Mouse (Mus musculus): ENCODE results near the gene Fcer2a. TPM values are rescaled to one million over a fixed set of nuclear protein-coding genes. Genes with fewer than 3 reads are reported as not detected.
A peak's percentile ranks its signal among the peaks of the same experiment; 100 is the strongest.

Gene Fcer2a
- polyA plus RNA-seq, 1 experiment from 2014 or later: not detected

- DNase-seq: peak; percentile 29
- no peaks in the 10 kb centered on the region for H3K36me3 ChIP-seq
- H3K9ac ChIP-seq: no peak overlapping the region
- no peaks in the 10 kb centered on the region for H3K27me3 ChIP-seq
- H3K4me3 ChIP-seq (replicated peaks): no peak overlapping the region
- H3K9me3 ChIP-seq (replicated peaks): no peaks in the 10 kb centered on the region
- no peaks in the 10 kb centered on the region for H3K4me1 ChIP-seq (replicated peaks)
- no peak overlapping the region for H3K4me2 ChIP-seq
- 79% methylated on average over 1 of the region's 1 CpGs for WGBS (ENCODE audit: insufficient replicate concordance)
- no peak for ATAC-seq (ENCODE audit: low read depth)
- H3K27ac ChIP-seq: no peak overlapping the region
Measured at GRCm38 (mm10) chr8:3701491-3701890, 7.5 kb upstream of the Fcer2a start.

- Histone ChIP-seq H3K27ac (no peak overlapping the region), H3K9ac (no peak overlapping the region), H3K4me2 (no peak overlapping the region), H3K36me3 (no peaks in the 10 kb centered on the region), H3K4me3 (replicated peaks) (no peak overlapping the region), H3K9me3 (replicated peaks) (no peaks in the 10 kb centered on the region), H3K27me3 (0 out of 2 replicates have a peak, but pooled peaks cover 6% of the 10 kb centered on the region), H3K4me1 (replicated peaks) (no peaks in the 10 kb centered on the region)
- ATAC-seq (ENCODE audit: low read depth) (no peak), DNase-seq (no peak)
- WGBS (ENCODE audit: insufficient replicate concordance): 43% methylated on average over 3 of the region's 3 CpGs
Measured at GRCm38 (mm10) chr8:3690774-3691173, 3.2 kb downstream of the Fcer2a start.

GRCm38 (mm10) chr8:3687537-3687936 is 6.4 kb downstream of the Fcer2a start:
- H3K36me3 ChIP-seq: no peaks in the 10 kb centered on the region
- H3K9ac ChIP-seq: no peak overlapping the region
- no peak overlapping the region for H3K27ac ChIP-seq
- no peak for ATAC-seq (ENCODE audit: low read depth)
- H3K4me1 ChIP-seq (replicated peaks): no peaks in the 10 kb centered on the region
- WGBS (ENCODE audit: insufficient replicate concordance): 33% methylated on average over 6 of the region's 6 CpGs
- no peak overlapping the region for H3K4me2 ChIP-seq
- 0 out of 2 replicates have a peak, but pooled peaks cover 6% of the 10 kb centered on the region for H3K27me3 ChIP-seq
- no peak overlapping the region for H3K4me3 ChIP-seq (replicated peaks)
- no peaks in the 10 kb centered on the region for H3K9me3 ChIP-seq (replicated peaks)
- no peak for DNase-seq

- no peak overlapping the region for H3K4me2 ChIP-seq
- WGBS (ENCODE audit: insufficient replicate concordance): 49% methylated on average over 5 of the region's 5 CpGs
- H3K36me3 ChIP-seq: peaks cover 12% of the 10 kb centered on the region
- no peaks in the 10 kb centered on the region for H3K9me3 ChIP-seq (replicated peaks)
- DNase-seq (no peak), ATAC-seq (ENCODE audit: low read depth) (no peak)
- H3K27me3 ChIP-seq: 0 out of 2 replicates have a peak, but pooled peaks cover 6% of the 10 kb centered on the region
- H3K4me3 ChIP-seq (replicated peaks): no peak overlapping the region
- no peak overlapping the region for H3K27ac ChIP-seq
- no peaks in the 10 kb centered on the region; the same call in 1 of the 2 replicates for H3K4me1 ChIP-seq (replicated peaks)
- no peak overlapping the region for H3K9ac ChIP-seq
Measured at GRCm38 (mm10) chr8:3685422-3685821, 8.6 kb downstream of the Fcer2a start.

- H3K4me1 ChIP-seq (replicated peaks): no peaks in the 10 kb centered on the region; the same call in 1 of the 2 replicates
- no peak for ATAC-seq (ENCODE audit: low read depth)
- no peak overlapping the region for H3K27ac ChIP-seq
- no peak for DNase-seq
- no peak overlapping the region for H3K9ac ChIP-seq
- no peaks in the 10 kb centered on the region for H3K9me3 ChIP-seq (replicated peaks)
- no peak overlapping the region for H3K4me3 ChIP-seq (replicated peaks)
- no peak overlapping the region for H3K4me2 ChIP-seq
- peaks cover 20% of the 10 kb centered on the region for H3K36me3 ChIP-seq
- H3K27me3 ChIP-seq: no peaks in the 10 kb centered on the region
Measured at GRCm38 (mm10) chr8:3684530-3684929, 9.4 kb downstream of the Fcer2a start.

GRCm38 (mm10) chr8:3683408-3684176 is 10.4 kb downstream of the Fcer2a start:
- ATAC-seq (ENCODE audit: low read depth) (no peak), DNase-seq (no peak)
- Histone ChIP-seq H3K4me3 (replicated peaks) (no peak overlapping the region), H3K27ac (no peak overlapping the region), H3K4me2 (no peak overlapping the region), H3K9me3 (replicated peaks) (no peaks in the 10 kb centered on the region), H3K9ac (no peak overlapping the region), H3K4me1 (replicated peaks) (peaks cover 1% of the 10 kb centered on the region), H3K27me3 (no peaks in the 10 kb centered on the region), H3K36me3 (peaks cover 30% of the 10 kb centered on the region)
- WGBS (ENCODE audit: insufficient replicate concordance): 56% methylated on average over 6 of the region's 6 CpGs

GRCm38 (mm10) chr8:3682435-3682834 is 11.5 kb downstream of the Fcer2a start:
- Histone ChIP-seq H3K9me3 (replicated peaks) (no peaks in the 10 kb centered on the region), H3K4me1 (replicated peaks) (peaks cover 13% of the 10 kb centered on the region), H3K27me3 (no peaks in the 10 kb centered on the region), H3K4me2 (no peak overlapping the region), H3K27ac (no peak overlapping the region), H3K9ac (no peak overlapping the region), H3K4me3 (replicated peaks) (no peak overlapping the region), H3K36me3 (peaks cover 31% of the 10 kb centered on the region)
- ATAC-seq (ENCODE audit: low read depth): 0 out of 2 replicates have a peak, but pooled peaks have one; percentile 29
- no peak for DNase-seq
- 79% methylated on average over 5 of the region's 5 CpGs for WGBS (ENCODE audit: insufficient replicate concordance)

- H3K27me3 ChIP-seq: no peaks in the 10 kb centered on the region
- peaks cover 25% of the 10 kb centered on the region for H3K4me1 ChIP-seq (replicated peaks)
- no peak overlapping the region for H3K4me3 ChIP-seq (replicated peaks)
- DNase-seq (no peak), ATAC-seq (ENCODE audit: low read depth) (no peak)
- peaks cover 31% of the 10 kb centered on the region for H3K36me3 ChIP-seq
- no peak overlapping the region for H3K9ac ChIP-seq
- no peak overlapping the region for H3K4me2 ChIP-seq
- H3K27ac ChIP-seq: no peak overlapping the region
- H3K9me3 ChIP-seq (replicated peaks): no peaks in the 10 kb centered on the region
- WGBS (ENCODE audit: insufficient replicate concordance): 79% methylated on average over 5 of the region's 5 CpGs
Measured at GRCm38 (mm10) chr8:3679656-3680055, 14.3 kb downstream of the Fcer2a start.

- Histone ChIP-seq H3K36me3 (peaks cover 31% of the 10 kb centered on the region), H3K4me3 (replicated peaks) (no peak overlapping the region), H3K9me3 (replicated peaks) (no peaks in the 10 kb centered on the region), H3K9ac (no peak overlapping the region), H3K27me3 (no peaks in the 10 kb centered on the region), H3K4me1 (replicated peaks) (peaks cover 25% of the 10 kb centered on the region), H3K4me2 (no peak overlapping the region), H3K27ac (no peak overlapping the region)
- no peak for DNase-seq
- ATAC-seq (ENCODE audit: low read depth): no peak
- WGBS (ENCODE audit: insufficient replicate concordance): 94% methylated on average over 23 of the region's 23 CpGs
Measured at GRCm38 (mm10) chr8:3679236-3679635, 14.7 kb downstream of the Fcer2a start.

- Histone ChIP-seq H3K36me3 (peaks cover 31% of the 10 kb centered on the region), H3K4me2 (no peak overlapping the region), H3K4me1 (replicated peaks) (peaks cover 25% of the 10 kb centered on the region), H3K4me3 (replicated peaks) (no peak overlapping the region), H3K27me3 (no peaks in the 10 kb centered on the region), H3K9ac (no peak overlapping the region), H3K9me3 (replicated peaks) (no peaks in the 10 kb centered on the region), H3K27ac (no peak overlapping the region)
- DNase-seq: no peak
- ATAC-seq (ENCODE audit: low read depth): no peak
- 94% methylated on average over 23 of the region's 23 CpGs for WGBS (ENCODE audit: insufficient replicate concordance)
Measured at GRCm38 (mm10) chr8:3678831-3679230, 15.1 kb downstream of the Fcer2a start.

- Histone ChIP-seq H3K4me2 (peak overlapping the region; percentile 80), H3K27me3 (no peaks in the 10 kb centered on the region), H3K9ac (peak overlapping the region; percentile 95), H3K9me3 (replicated peaks) (no peaks in the 10 kb centered on the region), H3K4me1 (replicated peaks) (peaks cover 32% of the 10 kb centered on the region), H3K4me3 (replicated peaks) (peak overlapping the region; percentile 92), H3K36me3 (peaks cover 31% of the 10 kb centered on the region), H3K27ac (peak overlapping the region; percentile 89)
- peak; percentile 8 for ATAC-seq (ENCODE audit: low read depth)
- 1% methylated on average over 15 of the region's 15 CpGs for WGBS (ENCODE audit: insufficient replicate concordance)
- DNase-seq: peak; percentile 26
Measured at GRCm38 (mm10) chr8:3676993-3677579, 16.9 kb downstream of the Fcer2a start.
